Mouse (Mus musculus): Measurements from ENCODE around the gene Hnrnph2.

DNA sequence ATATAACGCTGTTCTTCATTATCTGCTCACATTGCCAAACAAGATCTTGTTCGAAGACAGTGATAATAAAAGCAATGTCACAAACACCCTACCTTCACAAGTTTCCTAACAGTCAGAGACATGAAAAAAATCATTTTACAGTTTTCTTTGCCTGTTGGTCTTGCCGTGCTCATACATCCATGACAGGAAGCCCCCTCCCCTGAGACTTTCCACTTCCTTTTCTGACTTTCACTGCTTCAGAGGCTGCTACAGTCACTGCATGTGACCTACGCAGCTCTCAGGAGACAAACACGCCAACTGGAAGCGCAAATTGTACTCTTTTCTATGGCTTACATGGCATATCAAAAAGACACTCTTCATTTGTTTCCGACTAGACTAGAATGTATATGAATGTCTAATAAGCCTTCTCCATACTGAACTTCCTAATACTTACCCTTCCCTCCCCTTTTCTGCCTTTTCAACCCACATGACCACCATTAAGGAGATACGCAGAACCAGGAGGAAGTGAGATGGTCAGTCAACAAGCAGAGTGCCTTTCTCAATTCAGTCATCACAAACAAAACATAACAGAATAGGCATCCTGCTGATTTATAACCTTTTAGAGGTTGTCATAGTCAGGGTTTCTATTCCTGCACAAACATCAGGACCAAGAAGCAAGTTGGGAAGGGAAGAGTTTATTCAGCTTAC, 34.3 kb upstream of the Hnrnph2 start:
- TF ChIP-seq POLR2A (IDR thresholded peaks at IDR 0.05; ENCODE audit: extremely low read depth, insufficient read depth, low read length) (no peak), CTCF (IDR thresholded peaks at IDR 0.05; ENCODE audit: extremely low read depth, insufficient read depth, low read length) (no peak)

Data from cortical plate, adult 2 months (tissue).